Mouse (Mus musculus) embryonic facial prominence, embryonic 14.5 days (tissue): ENCODE data around the gene Gm21119. TPM values are rescaled to one million over a fixed set of nuclear protein-coding genes. Genes with fewer than 3 reads are reported as not detected.
"Not testable (repeated sequence)": the region's sequence is repeated elsewhere in the genome, so short reads cannot be mapped to it uniquely, and the experiment has no call there.

Source experiments
- ATAC-seq: fragments of 200-750 bp; cut with Nextera tagmentation; 2 replicates; pipeline ENCODE4 v1.8.0; 2017; ENCODE audit warnings: low read depth, moderate number of reproducible peaks, moderate TSS enrichment
- DNase-seq: peaks from one replicate; pipeline ENCODE4 v3.0.0-alpha.2; 2015; ENCODE audit warnings: low spot score
- H3K27ac ChIP-seq: fragments of 300-500 bp; sonication (generic); replicated peaks from 2 replicates; pipeline ENCODE4 v1.5.1; 2014; ENCODE audit warnings: low read depth, mild to moderate bottlenecking, low read length, moderate library complexity
- H3K27me3 ChIP-seq: fragments of 300-500 bp; sonication (generic); replicated peaks from 2 replicates; pipeline ENCODE4 v1.6.1; 2014; ENCODE audit warnings: low read length; ENCODE audit not compliant: control insufficient read depth, insufficient read depth
- H3K36me3 ChIP-seq: fragments of 300-500 bp; sonication (generic); 2 replicates; pipeline ENCODE4 v1.6.1; 2014; ENCODE audit warnings: low read length, mixed read lengths; ENCODE audit not compliant: control insufficient read depth, insufficient read depth
- H3K4me1 ChIP-seq: fragments of 300-500 bp; sonication (generic); 2 replicates; pipeline ENCODE4 v1.6.1; 2014; ENCODE audit warnings: antibody characterized with exemption, low read length; ENCODE audit not compliant: control insufficient read depth, insufficient read depth
- H3K4me2 ChIP-seq: fragments of 300-500 bp; sonication (generic); 2 replicates; pipeline ENCODE4 v1.6.1; 2014; ENCODE audit warnings: low read depth, mild to moderate bottlenecking, low read length, moderate library complexity, mixed read lengths
- H3K4me3 ChIP-seq: fragments of 300-500 bp; sonication (generic); 2 replicates; pipeline ENCODE4 v1.5.1; 2014; ENCODE audit warnings: low read depth, mild to moderate bottlenecking, low read length
- H3K9ac ChIP-seq: fragments of 300-500 bp; sonication (generic); 2 replicates; pipeline ENCODE4 v1.6.1; 2014; ENCODE audit warnings: low read depth, mild to moderate bottlenecking, low read length, moderate library complexity, mixed read lengths
- H3K9me3 ChIP-seq: fragments of 300-500 bp; sonication (generic); 2 replicates; pipeline ENCODE4 v1.6.1; 2016; ENCODE audit warnings: low read length; ENCODE audit not compliant: control insufficient read depth
- WGBS: fragments of 180-500 bp; shearing (Covaris S2); extraction: QIAGEN DNeasy Blood & Tissue Kit; methylation state at CpG from one replicate; pipeline ENCODE4 v1.1.7; 2014; 5-methylcytosine and 5-hydroxymethylcytosine counted together
- polyA plus RNA-seq: library from polyadenylated mRNA; unstranded; fragments of >200 nt; fragmentation: Nextera tagmentation; extraction: Ambion mirVana; gene quantifications from 2 replicates; pipeline ENCODE4 v1.2.1, GENCODE M21; 2014

Gm21119 gene
- polyA plus RNA-seq, 1 experiment from 2014 or later = not detected

GRCm38 (mm10) chr8:20592732-20593272 lies 21.9 kb upstream of the Gm21119 start:
- H3K36me3 ChIP-seq, H3K27me3 ChIP-seq, H3K9ac ChIP-seq, H3K27ac ChIP-seq, ATAC-seq, H3K9me3 ChIP-seq, H3K4me1 ChIP-seq, H3K4me3 ChIP-seq, H3K4me2 ChIP-seq, DNase-seq: not testable (repeated sequence)
- WGBS = 50% methylated on average over 1 of the region's 5 CpGs

- DNase-seq, H3K36me3 ChIP-seq, H3K27me3 ChIP-seq, ATAC-seq, H3K4me1 ChIP-seq, H3K4me2 ChIP-seq, H3K4me3 ChIP-seq, H3K27ac ChIP-seq, H3K9ac ChIP-seq, H3K9me3 ChIP-seq: not testable (repeated sequence)
- whole genome bisulfite sequencing = no CpG with 5 or more reads among the region's 4 CpGs
These were observed 20.9 kb upstream of the Gm21119 start for GRCm38 (mm10) chr8:20593841-20594240.

GRCm38 (mm10) chr8:20596081-20596841 lies 18.5 kb upstream of the Gm21119 start:
- WGBS = 88% methylated on average over 5 of the region's 9 CpGs
- not testable (repeated sequence) for H3K9me3 ChIP-seq, H3K27ac ChIP-seq, H3K4me2 ChIP-seq, H3K4me1 ChIP-seq, DNase-seq, ATAC-seq, H3K9ac ChIP-seq, H3K4me3 ChIP-seq, H3K36me3 ChIP-seq, H3K27me3 ChIP-seq

- H3K27me3 ChIP-seq, H3K4me3 ChIP-seq, H3K27ac ChIP-seq, H3K36me3 ChIP-seq, H3K9me3 ChIP-seq, H3K4me1 ChIP-seq, H3K9ac ChIP-seq, H3K4me2 ChIP-seq: not testable (repeated sequence)
- WGBS = 63% methylated on average over 9 of the region's 13 CpGs
- ATAC-seq = peak; percentile 88
- DNase-seq = peak; percentile 90
These were observed 17.6 kb upstream of the Gm21119 start for GRCm38 (mm10) chr8:20596842-20597708.

- 82% methylated on average over 4 of the region's 10 CpGs for WGBS
These were observed 16.2 kb upstream of the Gm21119 start for GRCm38 (mm10) chr8:20598300-20599170.

GRCm38 (mm10) chr8:20599350-20599749 lies 15.4 kb upstream of the Gm21119 start:
- not testable (repeated sequence) for H3K27ac ChIP-seq, ATAC-seq

More at GRCm38 (mm10) chr8:20598300-20599170, 16.2 kb upstream of the Gm21119 start:
- DNase-seq, H3K4me2 ChIP-seq, H3K36me3 ChIP-seq, H3K27me3 ChIP-seq, H3K4me1 ChIP-seq, H3K4me3 ChIP-seq, H3K9ac ChIP-seq, H3K9me3 ChIP-seq, H3K27ac ChIP-seq: not testable (repeated sequence)
- ATAC-seq = 0 out of 2 replicates have a peak, but pooled peaks have one; percentile 72

GRCm38 (mm10) chr8:20610856-20611255 lies 3.9 kb upstream of the Gm21119 start:
- no CpG with 5 or more reads among the region's 1 CpGs for WGBS
- DNase-seq, H3K27ac ChIP-seq, ATAC-seq, H3K4me1 ChIP-seq, H3K4me2 ChIP-seq, H3K9me3 ChIP-seq, H3K9ac ChIP-seq, H3K36me3 ChIP-seq, H3K27me3 ChIP-seq, H3K4me3 ChIP-seq: not testable (repeated sequence)

More at GRCm38 (mm10) chr8:20599350-20599749, 15.4 kb upstream of the Gm21119 start:
- not testable (repeated sequence) for H3K4me3 ChIP-seq, H3K4me1 ChIP-seq, DNase-seq, H3K4me2 ChIP-seq, H3K9me3 ChIP-seq, H3K9ac ChIP-seq, H3K36me3 ChIP-seq, H3K27me3 ChIP-seq
- WGBS = 77% methylated on average over 3 of the region's 6 CpGs

GRCm38 (mm10) chr8:20612721-20613120 lies 2.0 kb upstream of the Gm21119 start:
- H3K27me3 ChIP-seq, H3K9ac ChIP-seq, H3K4me3 ChIP-seq, H3K4me2 ChIP-seq, H3K4me1 ChIP-seq, DNase-seq, ATAC-seq, H3K9me3 ChIP-seq, H3K36me3 ChIP-seq, H3K27ac ChIP-seq: not testable (repeated sequence)
